ENCODE assay signal across 29 mouse cellular contexts in genomic region chr5:115469791-115470190, GRCm38 (mm10). TPM values are rescaled to one million over a fixed set of nuclear protein-coding genes. Genes with fewer than 3 reads are reported as not detected.
DNase-seq lines count a peak whose midpoint lies in the region; ATAC-seq and TF ChIP-seq lines count a peak whose summit lies in the region.
"Had no signal": no experiment of that assay in that cellular context is flagged by ENCODE, and none has a peak within 500 bp of the region (broad histone marks: within the 10 kb centered on the region; RNA-seq: fewer than 3 reads in every experiment).

No protein-coding gene starts in this region.

- no peak for ATAC-seq in hindbrain, postnatal 0 days
- no peak for ATAC-seq in intestine, postnatal 0 days
- ATAC-seq: activated CD4-positive, CD25-positive, alpha-beta regulatory T cell, adult 4 months; forebrain, postnatal 0 days; inflammation-experienced regulatory T-cells, adult 6 months; Patski had no signal

- no peak overlapping the region for H3K27ac ChIP-seq in midbrain, embryonic 10.5 days (replicated peaks)
- no peak overlapping the region for H3K27ac ChIP-seq in hindbrain, postnatal 0 days
- H3K27ac ChIP-seq in intestine, postnatal 0 days (ENCODE audit: low read depth, low read length): no peak overlapping the region
- H3K27ac ChIP-seq: embryonic facial prominence, embryonic 12.5 days; heart, adult 2 months; heart, embryonic 15.5 days; hindbrain, embryonic 10.5 days; left cerebral cortex, adult 2 months; limb, embryonic 10.5 days; lung, embryonic 15.5 days; neural tube, embryonic 12.5 days had no signal

- H3K4me3 ChIP-seq in midbrain, embryonic 10.5 days: no peak overlapping the region
- H3K4me3 ChIP-seq in hindbrain, postnatal 0 days (ENCODE audit: low read length): no peak overlapping the region
- H3K4me3 ChIP-seq in intestine, postnatal 0 days (ENCODE audit: low read depth, low read length): no peak overlapping the region
- H3K4me3 ChIP-seq: embryonic facial prominence, embryonic 12.5 days; heart, adult 2 months; heart, embryonic 15.5 days; hindbrain, embryonic 10.5 days; left cerebral cortex, adult 2 months; limb, embryonic 10.5 days; lung, embryonic 15.5 days; neural tube, embryonic 12.5 days had no signal

- no peak overlapping the region for H3K4me2 ChIP-seq in hindbrain, postnatal 0 days (ENCODE audit: low read depth, low read length)
- H3K4me2 ChIP-seq in intestine, postnatal 0 days (replicated peaks; ENCODE audit: low read depth): no peak overlapping the region
- H3K4me2 ChIP-seq: embryonic facial prominence, embryonic 12.5 days; heart, embryonic 15.5 days; liver, embryonic 11.5 days; lung, embryonic 15.5 days; midbrain, embryonic 11.5 days had no signal

- no peaks in the 10 kb centered on the region for H3K9me3 ChIP-seq in midbrain, embryonic 10.5 days (replicated peaks)
- no peaks in the 10 kb centered on the region for H3K9me3 ChIP-seq in hindbrain, postnatal 0 days (ENCODE audit: low read length)
- no peaks in the 10 kb centered on the region for H3K9me3 ChIP-seq in intestine, postnatal 0 days (ENCODE audit: control insufficient read depth)
- H3K9me3 ChIP-seq: embryonic facial prominence, embryonic 12.5 days; heart, embryonic 15.5 days; hindbrain, embryonic 10.5 days; limb, embryonic 10.5 days; lung, embryonic 15.5 days; neural tube, embryonic 12.5 days had no signal

- peak; percentile 69 for DNase-seq in kidney, adult 11 months
- no peak for DNase-seq in kidney, adult 9 months
- peak; percentile 59 for DNase-seq in kidney, postnatal 14 days
- DNase-seq in lung, postnatal 10 days: peak; percentile 66
- no peak for DNase-seq in midbrain, embryonic 10.5 days (ENCODE audit: low spot score)
- no peak for DNase-seq in right cerebral cortex, postnatal 25 days
- no peak for DNase-seq in hindbrain, postnatal 0 days (ENCODE audit: low spot score)
- DNase-seq: adrenal gland, postnatal 25 days; cerebellum, adult 2 months; forebrain, postnatal 0 days; gastrocnemius, postnatal 10 days; heart, adult 2 months; spleen, adult 18-20 months had no signal

- peaks cover 17% of the 10 kb centered on the region for H3K4me1 ChIP-seq in midbrain, embryonic 10.5 days
- H3K4me1 ChIP-seq in hindbrain, postnatal 0 days (ENCODE audit: insufficient read depth, low read length): no peaks in the 10 kb centered on the region
- no peaks in the 10 kb centered on the region for H3K4me1 ChIP-seq in intestine, postnatal 0 days (replicated peaks; ENCODE audit: control insufficient read depth, insufficient read depth, low read length)
- H3K4me1 ChIP-seq: embryonic facial prominence, embryonic 12.5 days had no signal

- H3K9ac ChIP-seq in hindbrain, postnatal 0 days (replicated peaks; ENCODE audit: low read length): no peak overlapping the region
- no peak overlapping the region for H3K9ac ChIP-seq in intestine, postnatal 0 days (ENCODE audit: low read depth, low read length)
- H3K9ac ChIP-seq: embryonic facial prominence, embryonic 12.5 days; forebrain, postnatal 0 days; heart, embryonic 15.5 days; lung, embryonic 15.5 days; neural tube, embryonic 12.5 days had no signal

- 71% methylated on average over 6 of the region's 6 CpGs for WGBS in midbrain, embryonic 10.5 days
- WGBS in hindbrain, postnatal 0 days: 69% methylated on average over 6 of the region's 6 CpGs
- WGBS in intestine, postnatal 0 days: 77% methylated on average over 6 of the region's 6 CpGs

- H3K36me3 ChIP-seq in midbrain, embryonic 10.5 days: no peaks in the 10 kb centered on the region
- H3K36me3 ChIP-seq in hindbrain, postnatal 0 days (ENCODE audit: insufficient read depth, low read length): no peaks in the 10 kb centered on the region
- no peaks in the 10 kb centered on the region for H3K36me3 ChIP-seq in intestine, postnatal 0 days (ENCODE audit: control insufficient read depth, insufficient read depth)
- H3K36me3 ChIP-seq: embryonic facial prominence, embryonic 12.5 days; heart, embryonic 15.5 days; hindbrain, embryonic 10.5 days; limb, embryonic 10.5 days; lung, embryonic 15.5 days; neural tube, embryonic 12.5 days had no signal

- no peak for TF ChIP-seq CTCF in hindbrain, postnatal 0 days (IDR thresholded peaks at IDR 0.05; ENCODE audit: low read depth)
- TF ChIP-seq CTCF in intestine, postnatal 0 days (IDR thresholded peaks at IDR 0.05; ENCODE audit: low read depth): no peak

- peaks cover 6% of the 10 kb centered on the region for H3K27me3 ChIP-seq in midbrain, embryonic 10.5 days (ENCODE audit: low read depth, poor library complexity, severe bottlenecking)
- H3K27me3 ChIP-seq in hindbrain, postnatal 0 days (ENCODE audit: insufficient read depth, low read length): no peaks in the 10 kb centered on the region
- no peaks in the 10 kb centered on the region for H3K27me3 ChIP-seq in intestine, postnatal 0 days (replicated peaks; ENCODE audit: control insufficient read depth, insufficient read depth, low read length)
- H3K27me3 ChIP-seq: embryonic facial prominence, embryonic 12.5 days; heart, embryonic 15.5 days; lung, embryonic 15.5 days; neural tube, embryonic 12.5 days; Patski had no signal

RNA-seq across cellular contexts. Expression of gene Pla2g1b, which starts 3.7 kb away (rescaled TPM):
- 0.41 and 0.62 TPM in 2 replicates for polyA plus RNA-seq in midbrain, embryonic 10.5 days (2016; fragmentation: Nextera tagmentation; extraction: Ambion mirVana)
- not detected in 2 replicates for total RNA-seq in hindbrain, postnatal 0 days (2014; rRNA removed)
- polyA plus RNA-seq in hindbrain, postnatal 0 days (2015; fragmentation: Nextera tagmentation; extraction: Ambion mirVana): not detected in 2 replicates
- 0.78 and 0.98 TPM in 2 replicates for polyA plus RNA-seq in intestine, postnatal 0 days (2015; fragmentation: Nextera tagmentation; extraction: Ambion mirVana)
- total RNA-seq: adrenal gland, postnatal 25 days; CH12.LX; forebrain, postnatal 0 days; gastrocnemius, postnatal 10 days; heart, adult 2 months; layer of hippocampus, adult 8-10 months; left cerebral cortex, adult 2 months; monocyte, adult 5-6 weeks had no signal
- polyA plus RNA-seq: activated CD4-positive, CD25-positive, alpha-beta regulatory T cell, adult 4 months; cerebellum, adult 2 months; embryonic facial prominence, embryonic 12.5 days; forebrain, postnatal 0 days; heart, adult 2 months; inflammation-experienced regulatory T-cells, adult 6 months; limb, embryonic 10.5 days; midbrain, embryonic 11.5 days; neural tube, embryonic 12.5 days; Patski had no signal

RNA-seq across cellular contexts. Expression of gene Sirt4, which starts 14.7 kb away (rescaled TPM):
- polyA plus RNA-seq in midbrain, embryonic 10.5 days (2016; fragmentation: Nextera tagmentation; extraction: Ambion mirVana): 15.2 and 17.0 TPM in 2 replicates
- total RNA-seq in hindbrain, postnatal 0 days (2014; rRNA removed): 25.8 and 33.7 TPM in 2 replicates
- 20.2 and 21.8 TPM in 2 replicates for polyA plus RNA-seq in hindbrain, postnatal 0 days (2015; fragmentation: Nextera tagmentation; extraction: Ambion mirVana)
- 5.0 and 6.4 TPM in 2 replicates for polyA plus RNA-seq in intestine, postnatal 0 days (2015; fragmentation: Nextera tagmentation; extraction: Ambion mirVana)

RNA-seq across cellular contexts. Expression of gene Pxn, which starts 36.7 kb away (rescaled TPM):
- 27.9 and 28.9 TPM in 2 replicates for polyA plus RNA-seq in midbrain, embryonic 10.5 days (2016; fragmentation: Nextera tagmentation; extraction: Ambion mirVana)
- 40.6 and 41.0 TPM in 2 replicates for total RNA-seq in hindbrain, postnatal 0 days (2014; rRNA removed)
- polyA plus RNA-seq in hindbrain, postnatal 0 days (2015; fragmentation: Nextera tagmentation; extraction: Ambion mirVana): 16.8 and 18.0 TPM in 2 replicates
- polyA plus RNA-seq in intestine, postnatal 0 days (2015; fragmentation: Nextera tagmentation; extraction: Ambion mirVana): 65.1 and 71.1 TPM in 2 replicates

RNA-seq across cellular contexts. Expression of gene Msi1, which starts 40.4 kb away (rescaled TPM):
- 190 and 232 TPM in 2 replicates for polyA plus RNA-seq in midbrain, embryonic 10.5 days (2016; fragmentation: Nextera tagmentation; extraction: Ambion mirVana)
- total RNA-seq in hindbrain, postnatal 0 days (2014; rRNA removed): 75.9 and 88.1 TPM in 2 replicates
- 45.1 and 46.2 TPM in 2 replicates for polyA plus RNA-seq in hindbrain, postnatal 0 days (2015; fragmentation: Nextera tagmentation; extraction: Ambion mirVana)
- polyA plus RNA-seq in intestine, postnatal 0 days (2015; fragmentation: Nextera tagmentation; extraction: Ambion mirVana): 4.1 and 4.3 TPM in 2 replicates
- total RNA-seq: monocyte, adult 5-6 weeks had no signal
- polyA plus RNA-seq: activated CD4-positive, CD25-positive, alpha-beta regulatory T cell, adult 4 months; inflammation-experienced regulatory T-cells, adult 6 months had no signal

Comparison
In these comparisons a context has a peak if more than half of its experiments do, and no peak if none do; other contexts are left out.
1. DNase-seq: peak in kidney, adult 11 months (single experiment), kidney, postnatal 14 days (single experiment) and lung, postnatal 10 days (single experiment); none in kidney, adult 9 months (single experiment), midbrain, embryonic 10.5 days (single experiment), right cerebral cortex, postnatal 25 days (single experiment) and hindbrain, postnatal 0 days (single experiment).